In genomic region chr2:172644451-172644850, GRCm38 (mm10) we compare ENCODE assay signal across 17 mouse cellular contexts.
DNase-seq lines count a peak whose midpoint lies in the region; ATAC-seq and TF ChIP-seq lines count a peak whose summit lies in the region.
"Had no signal": no experiment of that assay in that cellular context is flagged by ENCODE, and none has a peak within 500 bp of the region (broad histone marks: within the 10 kb centered on the region; RNA-seq: fewer than 3 reads in every experiment).

No protein-coding gene starts in this region.

- H3K36me3 ChIP-seq in heart, embryonic 13.5 days = no peaks in the 10 kb centered on the region
- H3K36me3 ChIP-seq in stomach, embryonic 15.5 days = no peaks in the 10 kb centered on the region
- no peaks in the 10 kb centered on the region for H3K36me3 ChIP-seq in stomach, postnatal 0 days (ENCODE audit: control insufficient read depth, insufficient read depth, low read length)
- H3K36me3 ChIP-seq: liver, embryonic 12.5 days; lung, embryonic 15.5 days; midbrain, embryonic 12.5 days; neural tube, embryonic 15.5 days had no signal

- H3K27me3 ChIP-seq in heart, embryonic 13.5 days (replicated peaks) = peaks cover 14% of the 10 kb centered on the region; the same call in 1 of the 2 replicates
- H3K27me3 ChIP-seq in stomach, embryonic 15.5 days (replicated peaks) = no peaks in the 10 kb centered on the region
- H3K27me3 ChIP-seq in stomach, postnatal 0 days (ENCODE audit: control insufficient read depth, insufficient read depth, low read length) = no peaks in the 10 kb centered on the region
- H3K27me3 ChIP-seq: lung, embryonic 15.5 days had no signal

- 0 out of 2 replicates have a peak, but pooled peaks cover 7% of the 10 kb centered on the region for H3K9me3 ChIP-seq in heart, embryonic 13.5 days
- H3K9me3 ChIP-seq in stomach, embryonic 15.5 days = no peaks in the 10 kb centered on the region
- H3K9me3 ChIP-seq in stomach, postnatal 0 days (ENCODE audit: control insufficient read depth, low read length) = no peaks in the 10 kb centered on the region
- H3K9me3 ChIP-seq: lung, embryonic 15.5 days; midbrain, embryonic 12.5 days; neural tube, embryonic 15.5 days had no signal

- H3K27ac ChIP-seq in heart, embryonic 13.5 days (replicated peaks) = 0 out of 2 replicates have a peak overlapping the region, but pooled peaks have one; percentile 16
- no peak overlapping the region for H3K27ac ChIP-seq in stomach, embryonic 15.5 days
- no peak overlapping the region for H3K27ac ChIP-seq in stomach, postnatal 0 days (replicated peaks)
- peak overlapping the region; percentile 87 for H3K27ac ChIP-seq in embryonic fibroblast, embryonic 13.5 days (ENCODE audit: insufficient read depth, low read length)
- H3K27ac ChIP-seq: liver, embryonic 12.5 days; lung, embryonic 15.5 days; macrophage; midbrain, embryonic 12.5 days; neural tube, embryonic 15.5 days had no signal

- no peak for DNase-seq in heart, postnatal 14 days
- DNase-seq in stomach, postnatal 0 days (ENCODE audit: low spot score) = no peak
- no peak for DNase-seq in urinary bladder, postnatal 14 days (ENCODE audit: low spot score)
- no peak for DNase-seq in thymus, postnatal 36 days
- DNase-seq: cerebellum, adult 11-12 months; cerebellum, postnatal 36 days; layer of hippocampus, postnatal 36 days; left cerebral cortex, postnatal 4 days had no signal

- 21% methylated on average over 6 of the region's 6 CpGs for whole genome bisulfite sequencing in heart, embryonic 13.5 days
- 30% methylated on average over 6 of the region's 6 CpGs for WGBS in stomach, embryonic 15.5 days
- WGBS in stomach, postnatal 0 days = 34% methylated on average over 6 of the region's 6 CpGs

- TF ChIP-seq POLR2A in embryonic fibroblast, embryonic 13.5 days (IDR thresholded peaks at IDR 0.05; ENCODE audit: low read depth, low read length) = peak; percentile 37; the same call in 1 of the 2 replicates

- H3K9ac ChIP-seq in heart, embryonic 13.5 days = no peak overlapping the region
- no peak overlapping the region for H3K9ac ChIP-seq in stomach, embryonic 15.5 days
- H3K9ac ChIP-seq in stomach, postnatal 0 days (ENCODE audit: low read length) = no peak overlapping the region
- H3K9ac ChIP-seq: liver, embryonic 12.5 days; lung, embryonic 15.5 days; midbrain, embryonic 12.5 days; neural tube, embryonic 15.5 days had no signal

- H3K4me2 ChIP-seq in heart, embryonic 13.5 days = 0 out of 2 replicates have a peak overlapping the region, but pooled peaks have one; percentile 2
- no peak overlapping the region for H3K4me2 ChIP-seq in stomach, embryonic 15.5 days
- H3K4me2 ChIP-seq in stomach, postnatal 0 days (replicated peaks; ENCODE audit: low read depth) = no peak overlapping the region
- H3K4me2 ChIP-seq: liver, embryonic 12.5 days; lung, embryonic 15.5 days; midbrain, embryonic 12.5 days; neural tube, embryonic 15.5 days had no signal

- ATAC-seq in heart, embryonic 13.5 days (ENCODE audit: extremely low read depth, insufficient number of reproducible peaks, low FRiP score, low TSS enrichment) = no peak
- ATAC-seq in stomach, embryonic 15.5 days (ENCODE audit: insufficient read depth, low FRiP score, low read depth) = peak; percentile 18; the same call in 1 of the 2 replicates
- no peak for ATAC-seq in stomach, postnatal 0 days (ENCODE audit: low FRiP score, low TSS enrichment)
- ATAC-seq: CD4-positive, CD25-positive, alpha-beta regulatory T cell, adult 4 months; liver, embryonic 12.5 days had no signal

- intact Hi-C loops in heart, postnatal 14 days (cut with DNase I) = no loop called here

- TF ChIP-seq EP300 in stomach, postnatal 0 days (optimal IDR thresholded peaks at IDR 0.05) = no peak

- peaks cover 14% of the 10 kb centered on the region for H3K4me1 ChIP-seq in heart, embryonic 13.5 days
- H3K4me1 ChIP-seq in stomach, embryonic 15.5 days = no peaks in the 10 kb centered on the region
- H3K4me1 ChIP-seq in stomach, postnatal 0 days (replicated peaks; ENCODE audit: control insufficient read depth, insufficient read depth) = peaks cover 3% of the 10 kb centered on the region; the same call in 1 of the 2 replicates
- peaks cover 10% of the 10 kb centered on the region for H3K4me1 ChIP-seq in embryonic fibroblast, embryonic 13.5 days (ENCODE audit: control insufficient read depth, insufficient read depth, low read length)
- H3K4me1 ChIP-seq: liver, embryonic 12.5 days had no signal

- no peak overlapping the region for H3K4me3 ChIP-seq in heart, embryonic 13.5 days
- no peak overlapping the region for H3K4me3 ChIP-seq in stomach, embryonic 15.5 days (replicated peaks)
- H3K4me3 ChIP-seq in stomach, postnatal 0 days (ENCODE audit: low read depth, low read length) = no peak overlapping the region
- no peak overlapping the region for H3K4me3 ChIP-seq in embryonic fibroblast, embryonic 13.5 days (ENCODE audit: insufficient read depth, low read length)
- H3K4me3 ChIP-seq: liver, embryonic 12.5 days; lung, embryonic 15.5 days; midbrain, embryonic 12.5 days; neural tube, embryonic 15.5 days had no signal

- no peak for TF ChIP-seq CTCF in stomach, postnatal 0 days (IDR thresholded peaks at IDR 0.05; ENCODE audit: low read depth)
- no peak for TF ChIP-seq CTCF in embryonic fibroblast, embryonic 13.5 days (IDR thresholded peaks at IDR 0.05; ENCODE audit: borderline replicate concordance, insufficient read depth, low read length)

Comparison
In these comparisons a context has a peak if more than half of its experiments do, and no peak if none do; other contexts are left out.
1. H3K27ac ChIP-seq: peak in heart, embryonic 13.5 days (single experiment) and embryonic fibroblast, embryonic 13.5 days (single experiment); none in stomach, embryonic 15.5 days (single experiment) and stomach, postnatal 0 days (single experiment).